Mouse (Mus musculus) adrenal gland, postnatal 25 days (tissue): ENCODE results near the gene Telo2. TPM values are rescaled to one million over a fixed set of nuclear protein-coding genes. Genes with fewer than 3 reads are reported as not detected.

Experiments
- total RNA-seq: library from RNA; stranded (reverse); gene quantifications from 2 replicates; pipeline ENCODE4 v1.2.3, GENCODE M21; 2021

The Telo2 gene
- total RNA-seq, 1 experiment from 2014 or later, result 26.3 TPM

Other genes with a start within 250 kb of the Telo2 start
- 1.5 and 3.0 TPM in 2 replicates for gene Igfals, start 250.0 kb downstream of the Telo2 start, total RNA-seq
- 55.1 and 55.9 TPM in 2 replicates for gene Nubp2, start 229.6 kb downstream of the Telo2 start, total RNA-seq
- 29.2 and 30.9 TPM in 2 replicates for gene Spsb3, start 229.3 kb downstream of the Telo2 start, total RNA-seq
- gene Eme2, start 220.9 kb downstream of the Telo2 start, total RNA-seq, result 54.0 and 69.2 TPM in 2 replicates
- gene Mrps34, start 220.9 kb downstream of the Telo2 start, total RNA-seq, result 147 and 189 TPM in 2 replicates
- 85.2 and 112 TPM in 2 replicates for gene Nme3, start 219.5 kb downstream of the Telo2 start, total RNA-seq
- gene Mapk8ip3, start 179.0 kb downstream of the Telo2 start, total RNA-seq, result 157 and 177 TPM in 2 replicates
- 27.0 and 33.1 TPM in 2 replicates for gene Jpt2, start 155.3 kb downstream of the Telo2 start, total RNA-seq
- gene Cramp1l, start 100.2 kb downstream of the Telo2 start, total RNA-seq, result 25.9 and 26.7 TPM in 2 replicates
- gene Ift140, start 99.9 kb downstream of the Telo2 start, total RNA-seq, result 36.3 and 45.4 TPM in 2 replicates
- gene Tmem204, start 32.4 kb downstream of the Telo2 start, total RNA-seq, result 27.7 and 31.5 TPM in 2 replicates
- not detected in 2 replicates for gene Ptx4, start 4.8 kb upstream of the Telo2 start, total RNA-seq
- 28.9 and 42.3 TPM in 2 replicates for gene Clcn7, start 17.4 kb upstream of the Telo2 start, total RNA-seq
- 0.15 TPM in 1 of 2 replicates, not detected in the other for gene Ccdc154, start 46.5 kb upstream of the Telo2 start, total RNA-seq
- 0.49 TPM in 1 of 2 replicates, not detected in the other for gene Gm38655, start 59.5 kb upstream of the Telo2 start, total RNA-seq
- gene BC003965, start 68.6 kb upstream of the Telo2 start, total RNA-seq, result 19.5 and 20.4 TPM in 2 replicates
- gene Unkl, start 72.4 kb upstream of the Telo2 start, total RNA-seq, result 19.9 and 21.1 TPM in 2 replicates
- gene Gnptg, start 124.2 kb upstream of the Telo2 start, total RNA-seq, result 42.4 and 50.1 TPM in 2 replicates
- gene Tsr3, start 124.2 kb upstream of the Telo2 start, total RNA-seq, result 25.0 and 28.4 TPM in 2 replicates
- gene Baiap3, start 140.4 kb upstream of the Telo2 start, total RNA-seq, result 6.8 and 15.0 TPM in 2 replicates
- 234 and 263 TPM in 2 replicates for gene Ube2i, start 158.7 kb upstream of the Telo2 start, total RNA-seq
- 0.27 TPM in 1 of 2 replicates, not detected in the other for gene Prss34, start 182.4 kb upstream of the Telo2 start, total RNA-seq
- not detected in 2 replicates for gene Prss28, start 192.7 kb upstream of the Telo2 start, total RNA-seq
- not detected in 2 replicates for gene Prss29, start 202.7 kb upstream of the Telo2 start, total RNA-seq
- 0.58 TPM in 1 of 2 replicates, not detected in the other for gene Tpsab1, start 229.6 kb upstream of the Telo2 start, total RNA-seq